Mouse (Mus musculus) megakaryocyte-erythroid progenitor cell, adult 5-6 weeks (primary cell): Measurements from ENCODE around the gene Pip4k2a. TPM values are rescaled to one million over a fixed set of nuclear protein-coding genes. Genes with fewer than 3 reads are reported as not detected.
"Not testable (repeated sequence)": the region's sequence is repeated elsewhere in the genome, so short reads cannot be mapped to it uniquely, and the experiment has no call there.

Experiments used
- ATAC-seq: replicated peaks from 2 replicates; pipeline ENCODE4 v1.8.0; 2016; ENCODE audit warnings: mild to moderate bottlenecking, inconsistent platforms; ENCODE audit not compliant: severe bottlenecking, poor library complexity, low FRiP score, low TSS enrichment
- total RNA-seq, 2 experiments: library from RNA; stranded (forward) in 1 of 2; stranded (reverse) in 1 of 2; fragments of 200-1000, 215-1000 nt in 1 of 2; fragments of >200 nt in 1 of 2; fragmentation: Nextera tagmentation in 1 of 2; gene quantifications; 2 replicates each; pipeline ENCODE4 v1.2.3; 2014 to 2017

The Pip4k2a gene
- total RNA-seq, 2 experiments from 2014 or later, result 28.7 to 56.7 TPM

DNA sequence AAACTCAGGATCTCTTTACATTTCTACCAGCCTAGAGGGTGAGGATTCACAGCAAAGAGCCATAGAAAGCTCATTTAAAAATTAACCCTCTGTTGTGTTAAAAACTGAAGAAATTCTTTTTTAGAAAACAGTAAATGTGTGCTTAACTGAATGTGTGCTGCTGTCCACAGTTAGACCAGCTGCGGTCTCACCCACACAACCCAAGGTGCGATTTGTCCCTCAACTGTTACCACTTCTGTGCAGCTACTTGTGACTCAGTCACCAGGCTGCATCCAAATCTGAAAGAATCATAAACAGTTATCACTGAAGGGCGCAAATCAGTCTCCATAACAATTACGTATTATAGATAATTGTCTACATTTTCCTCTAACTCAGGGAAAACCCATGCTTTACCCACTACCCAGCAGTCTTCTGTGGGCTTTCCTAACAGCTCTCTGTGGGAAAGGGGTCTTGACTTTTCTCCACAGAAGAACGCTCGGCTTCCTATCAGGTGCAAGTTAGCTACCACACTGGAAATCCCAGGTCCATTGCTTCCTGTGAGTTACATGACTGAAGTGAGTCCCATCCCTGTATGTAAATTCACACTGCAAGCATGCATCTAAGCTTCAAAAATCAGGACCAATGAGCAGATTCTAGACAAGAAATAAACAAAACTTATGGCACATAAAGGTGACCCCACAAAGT lies 86.5 kb downstream of the Pip4k2a start:
- ATAC-seq, result no peak

DNA sequence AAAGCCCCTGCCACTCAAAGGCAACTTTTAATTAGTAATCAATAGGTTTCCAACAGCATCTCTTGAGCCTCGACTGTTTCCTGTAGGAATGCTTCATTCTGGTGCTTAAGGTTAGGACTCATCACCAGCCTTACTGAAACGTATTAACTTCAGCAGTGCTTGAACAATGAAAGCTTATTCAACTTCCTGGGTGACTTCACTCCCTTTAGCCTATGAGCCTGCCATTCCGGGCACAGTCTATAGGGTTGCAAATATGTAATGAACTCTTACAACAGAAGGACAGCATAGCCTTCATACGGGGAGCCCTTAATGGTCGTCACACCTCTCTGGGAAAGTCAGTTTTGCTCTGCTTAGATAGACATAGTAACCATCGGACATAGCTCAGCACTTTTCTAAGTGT lies 87.7 kb downstream of the Pip4k2a start:
- ATAC-seq, result no peak

DNA sequence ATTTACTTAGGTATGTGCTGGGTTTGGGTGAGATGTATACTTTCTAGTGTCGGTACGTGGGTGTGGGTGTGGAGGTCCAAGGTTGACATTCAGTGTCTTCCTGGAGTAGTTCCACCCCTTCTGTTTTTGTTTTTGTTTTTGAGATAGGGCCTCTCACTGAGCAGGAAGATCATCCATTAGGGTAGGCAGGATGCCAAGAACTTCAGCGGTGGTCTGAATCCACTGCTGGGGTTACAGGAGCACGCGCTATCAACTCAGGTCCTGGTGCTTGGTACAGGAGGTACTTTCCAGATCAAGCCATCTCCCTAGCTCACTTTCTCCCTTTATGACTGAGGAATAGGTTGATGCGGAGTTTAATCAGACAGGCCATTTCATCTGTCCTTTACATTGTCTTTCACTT lies 88.2 kb downstream of the Pip4k2a start:
- peak; percentile 27; the same call in 1 of the 2 replicates for ATAC-seq

DNA sequence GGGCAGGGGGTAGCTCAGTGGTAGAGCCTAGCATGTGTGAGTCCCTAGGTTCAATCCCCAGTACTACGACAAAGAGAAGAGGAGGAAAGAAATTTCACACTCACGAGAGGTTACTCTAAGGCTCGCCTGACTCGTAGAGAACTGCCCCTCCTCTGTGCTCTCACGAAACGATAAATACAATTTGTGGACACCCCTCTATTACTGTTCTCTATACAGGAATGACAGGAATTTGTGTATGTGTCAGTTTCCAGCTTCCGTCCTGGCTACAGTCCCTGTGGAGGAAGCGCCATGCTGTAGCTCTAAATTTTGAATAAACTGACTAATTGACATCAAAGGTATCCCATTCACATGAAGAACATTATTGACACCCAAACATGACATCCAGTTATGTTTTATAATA lies 90.7 kb downstream of the Pip4k2a start:
- ATAC-seq, result no peak

DNA sequence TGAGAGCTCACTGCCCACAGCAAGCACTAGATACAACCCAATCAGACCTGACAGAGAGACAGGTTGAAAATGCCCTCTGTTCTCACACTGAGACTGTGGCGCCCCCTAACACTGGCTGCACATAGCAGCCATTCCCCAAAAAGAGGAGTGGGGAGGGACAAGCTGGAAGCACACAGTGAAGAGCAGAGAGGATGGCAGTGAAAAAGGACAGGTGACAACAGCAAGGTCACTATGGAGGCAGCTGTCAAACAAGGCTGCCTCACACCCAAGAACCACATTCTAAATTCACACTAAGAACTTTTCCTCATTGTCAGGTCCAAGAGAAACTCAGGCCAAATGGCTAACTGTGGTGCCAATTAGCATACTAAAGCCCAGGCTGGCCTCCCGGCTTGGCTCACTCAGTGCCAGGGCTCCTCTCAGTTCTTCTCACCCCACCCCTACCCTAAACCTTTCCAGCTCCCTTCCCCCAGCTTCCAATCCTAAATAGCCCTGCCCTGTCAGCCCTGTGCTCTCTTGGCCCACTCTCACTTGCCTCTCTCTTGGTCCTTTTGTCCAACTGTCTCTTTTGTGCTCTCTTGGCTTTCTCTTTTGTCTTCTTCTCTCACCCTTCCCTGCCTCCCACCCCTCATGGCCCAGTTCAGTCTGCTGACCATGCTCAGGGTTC lies 91.4 kb downstream of the Pip4k2a start:
- no peak for ATAC-seq

DNA sequence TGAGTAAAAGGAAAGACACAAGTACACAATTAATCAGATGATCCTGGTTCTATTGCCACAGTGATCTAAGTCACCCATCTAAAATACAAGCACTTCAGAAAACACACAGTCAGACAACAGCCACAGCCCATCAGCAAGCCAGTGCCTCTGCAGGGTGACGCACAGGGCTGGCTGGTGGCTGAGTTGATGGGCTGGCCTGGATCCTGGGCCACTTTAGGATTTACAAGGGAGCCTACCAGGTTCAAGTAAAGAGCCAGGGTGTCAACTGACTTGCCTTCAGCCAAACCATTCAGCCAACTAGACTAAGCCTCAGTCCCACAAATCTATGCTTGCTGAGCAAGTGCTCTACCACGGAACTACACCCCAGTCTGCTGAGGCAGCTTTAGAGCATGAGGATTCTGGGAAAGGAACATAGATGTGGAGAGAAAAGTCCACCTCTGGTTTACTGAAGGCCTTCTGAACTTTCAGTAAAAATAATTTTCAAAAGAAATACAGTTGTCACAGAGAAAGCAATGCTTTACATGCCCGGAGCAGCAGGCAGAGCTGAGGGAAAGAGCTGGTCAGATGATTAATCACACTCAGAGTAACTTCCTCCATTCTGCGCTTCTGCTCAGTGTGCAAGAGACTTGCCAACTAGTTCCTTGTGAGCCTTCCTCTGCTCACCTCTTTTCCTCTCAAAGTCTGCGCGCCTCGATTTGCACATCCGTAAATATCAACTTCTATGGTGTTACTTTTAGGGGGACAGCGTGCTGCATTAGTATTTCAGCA lies 94.4 kb downstream of the Pip4k2a start:
- ATAC-seq, result no peak

DNA sequence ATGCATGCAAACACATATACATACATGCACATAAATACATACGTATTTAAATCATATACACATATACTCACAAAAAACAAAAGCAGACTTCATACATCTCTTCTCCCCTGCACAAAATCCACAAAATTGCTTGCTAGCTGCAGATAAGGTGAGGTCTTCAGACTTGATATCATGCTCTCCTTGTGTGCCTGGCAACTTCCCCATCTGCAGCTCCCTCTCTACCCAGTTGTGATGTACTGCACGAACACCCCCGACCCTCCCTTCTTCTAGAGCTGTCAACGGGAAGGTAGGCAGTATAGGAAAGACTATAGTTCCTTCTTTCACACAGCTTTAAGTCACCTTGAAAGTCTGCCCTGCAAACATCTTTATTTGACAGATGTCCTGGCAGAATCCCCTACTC lies 96.8 kb downstream of the Pip4k2a start:
- ATAC-seq, result 0 out of 2 replicates have a peak, but pooled peaks have one; percentile 39

DNA sequence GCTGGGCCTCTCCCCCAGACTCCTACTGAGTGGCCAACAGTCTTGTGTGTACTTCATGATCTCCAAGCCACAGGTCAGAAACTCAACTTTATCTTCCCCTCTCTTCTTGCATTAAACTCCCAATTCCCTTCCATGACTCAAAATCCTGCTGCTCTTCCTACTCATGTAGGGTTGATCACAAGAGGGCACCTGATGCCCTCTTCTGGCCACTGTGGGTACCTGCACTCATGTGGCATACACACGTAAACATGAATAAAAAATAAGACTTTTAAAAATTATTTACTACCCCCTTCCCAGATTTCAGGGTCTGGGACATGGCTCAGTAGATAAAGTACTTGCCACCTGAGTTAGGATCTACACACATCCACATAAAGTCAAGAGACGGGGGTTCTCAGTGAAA lies 97.3 kb downstream of the Pip4k2a start:
- ATAC-seq, result no peak

DNA sequence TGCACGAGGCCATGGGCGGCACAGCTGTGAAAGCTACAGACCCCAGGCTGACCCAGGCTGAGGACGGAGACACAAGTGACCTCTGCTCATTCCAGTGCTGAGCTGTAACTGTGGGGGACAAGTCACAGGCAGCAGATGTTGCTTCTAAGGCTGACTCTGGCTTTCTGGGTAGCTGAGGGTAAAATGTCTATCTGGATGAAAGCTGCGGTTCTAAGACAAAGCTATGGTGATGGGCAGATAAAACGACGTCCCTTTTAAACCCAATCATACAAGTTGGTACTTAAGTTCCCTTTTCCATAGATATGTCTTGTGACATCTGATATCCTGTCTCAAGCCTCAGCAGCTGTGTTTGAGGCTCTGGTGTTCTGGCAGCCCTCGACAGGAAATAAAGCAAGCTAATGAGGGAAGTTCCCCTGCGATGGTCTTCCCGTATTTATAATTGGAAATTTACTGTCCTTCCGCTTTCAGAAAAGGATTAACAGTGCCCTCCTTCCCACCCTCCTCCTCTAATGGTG lies 100.1 kb downstream of the Pip4k2a start:
- peak; percentile 66 for ATAC-seq

DNA sequence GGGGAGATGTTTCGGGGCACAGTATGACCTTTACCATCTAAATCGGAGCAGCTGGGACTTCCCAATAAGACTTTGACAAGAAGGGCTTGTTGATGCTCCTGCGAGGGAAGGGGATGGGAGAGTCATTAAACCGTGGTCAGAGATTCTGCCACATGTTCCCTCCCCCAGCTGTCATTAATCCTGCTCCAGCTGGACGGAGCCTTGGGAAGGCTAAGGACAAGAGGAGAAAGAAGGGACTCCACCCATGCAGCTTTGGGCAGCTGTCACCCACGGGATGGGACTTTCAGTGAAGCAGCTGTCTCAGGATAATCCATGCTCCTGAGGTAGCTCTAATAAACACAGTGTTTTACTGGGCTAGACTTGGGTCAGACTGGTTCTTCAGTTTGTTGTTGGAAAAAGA lies 101.9 kb downstream of the Pip4k2a start:
- ATAC-seq, result no peak

DNA sequence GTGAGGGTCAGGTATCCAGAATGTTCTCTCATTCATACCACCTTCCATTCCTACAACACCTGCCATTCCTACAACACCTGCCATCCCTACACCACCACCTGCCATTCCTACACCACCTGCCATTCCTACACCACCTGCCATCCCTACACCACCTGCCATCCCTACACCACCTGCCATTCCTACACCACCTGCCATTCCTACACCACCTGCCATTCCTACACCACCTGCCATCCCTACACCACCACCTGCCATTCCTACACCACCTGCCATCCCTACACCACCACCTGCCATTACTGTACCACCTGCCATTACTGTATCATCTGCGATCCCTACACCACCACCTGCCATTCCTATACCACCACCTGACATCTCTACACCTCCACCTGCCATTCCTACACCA lies 104.6 kb downstream of the Pip4k2a start:
- not testable (repeated sequence) for ATAC-seq

DNA sequence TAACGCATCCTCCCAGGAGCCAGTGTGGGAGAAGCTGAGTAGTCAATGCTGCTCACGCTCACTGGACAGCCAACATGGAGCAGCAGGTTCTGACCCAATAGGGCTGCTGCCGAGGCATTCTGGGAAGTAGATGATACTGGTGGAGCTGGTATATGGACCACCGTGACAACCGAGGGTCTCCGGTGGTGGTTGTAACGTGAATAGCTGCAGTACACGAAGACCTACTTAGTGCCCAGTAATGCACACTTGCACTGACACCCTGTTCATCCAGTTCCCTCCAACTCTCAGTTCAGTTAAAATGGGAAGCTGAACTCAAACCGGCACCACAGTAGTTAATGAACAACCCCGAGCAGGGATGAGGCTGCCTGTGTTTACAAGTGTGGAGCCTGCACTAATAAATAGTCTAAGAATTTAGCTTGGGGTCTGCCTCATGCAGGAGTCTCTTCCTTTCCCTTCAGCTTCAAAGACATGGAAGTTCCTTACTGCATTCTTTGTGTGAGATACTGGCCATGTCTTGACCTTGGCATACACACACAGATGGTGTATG lies 105.9 kb downstream of the Pip4k2a start:
- ATAC-seq, result no peak

DNA sequence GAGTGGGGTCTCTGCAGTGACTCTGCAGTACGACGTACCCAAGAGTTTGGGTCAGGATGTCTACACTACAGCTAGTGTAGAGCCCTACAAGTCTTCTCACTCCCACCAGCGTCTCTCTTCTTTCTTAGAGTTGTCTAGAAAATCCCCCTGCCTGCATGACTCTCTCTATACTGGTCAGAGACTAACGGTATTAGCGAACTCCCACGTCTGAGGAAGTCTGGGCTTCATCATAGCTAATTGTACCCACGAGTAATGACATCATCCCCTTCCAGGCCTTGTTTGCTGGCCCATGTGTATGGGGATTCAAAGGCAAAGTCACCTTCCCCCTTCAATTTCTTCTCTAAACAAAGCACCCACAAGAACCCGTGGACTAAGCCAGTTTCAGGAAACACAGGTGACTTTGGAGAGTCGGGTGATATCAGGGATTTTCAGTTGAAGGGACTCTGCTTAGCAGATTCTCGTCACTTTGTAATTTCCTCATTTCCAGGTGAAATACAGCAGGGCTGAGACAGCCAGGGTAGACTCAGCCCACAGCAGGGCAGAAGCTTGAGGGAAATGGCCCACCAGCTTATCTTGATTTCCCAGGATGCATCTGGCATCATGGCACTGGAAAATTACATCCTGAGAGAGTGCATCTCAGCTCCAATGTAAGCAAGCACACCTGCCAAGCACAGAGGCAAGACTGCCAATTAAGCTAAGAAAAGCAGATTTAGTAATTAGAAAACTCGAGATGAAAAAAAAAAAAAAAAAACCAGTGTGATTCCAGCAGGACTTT lies 107.5 kb downstream of the Pip4k2a start:
- ATAC-seq, result no peak

DNA sequence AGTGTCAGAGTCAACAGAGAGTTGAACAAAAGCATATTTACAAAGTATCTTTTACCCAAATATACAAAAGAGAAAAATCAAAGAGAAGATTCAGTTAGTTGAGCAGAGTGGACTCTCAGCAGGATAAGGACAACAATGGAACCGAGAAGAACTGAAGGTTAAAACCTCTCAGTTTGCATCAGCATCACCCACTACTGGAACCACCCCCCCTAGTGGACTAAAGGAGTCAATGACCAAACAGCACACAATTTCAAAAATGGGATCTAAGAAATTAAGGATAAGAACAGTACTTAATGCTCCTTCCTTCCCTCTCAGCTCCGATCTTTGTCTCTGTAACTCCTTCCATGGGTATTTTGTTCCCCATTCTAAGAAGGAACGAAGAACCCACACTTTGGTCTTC lies 113.6 kb downstream of the Pip4k2a start:
- no peak for ATAC-seq

DNA sequence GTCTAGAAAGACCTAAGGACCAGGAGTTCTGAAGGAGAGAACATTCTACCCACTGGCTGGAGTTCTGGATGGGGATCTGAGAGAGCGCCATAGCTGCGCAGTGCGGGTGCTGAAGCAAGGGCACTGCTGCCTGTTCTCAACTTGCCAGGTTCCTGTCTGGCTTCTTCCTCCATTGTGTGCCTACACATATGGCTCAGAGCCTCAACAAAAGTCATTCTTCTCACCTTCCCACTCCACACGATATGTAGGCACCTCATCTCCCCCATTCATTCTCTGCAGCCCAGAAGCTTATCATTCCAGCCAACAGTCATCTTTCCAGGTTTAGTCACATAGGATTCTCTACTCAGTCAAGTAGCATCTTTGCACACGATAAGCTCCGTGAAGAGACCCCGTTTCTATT lies 123.3 kb downstream of the Pip4k2a start:
- ATAC-seq, result no peak

DNA sequence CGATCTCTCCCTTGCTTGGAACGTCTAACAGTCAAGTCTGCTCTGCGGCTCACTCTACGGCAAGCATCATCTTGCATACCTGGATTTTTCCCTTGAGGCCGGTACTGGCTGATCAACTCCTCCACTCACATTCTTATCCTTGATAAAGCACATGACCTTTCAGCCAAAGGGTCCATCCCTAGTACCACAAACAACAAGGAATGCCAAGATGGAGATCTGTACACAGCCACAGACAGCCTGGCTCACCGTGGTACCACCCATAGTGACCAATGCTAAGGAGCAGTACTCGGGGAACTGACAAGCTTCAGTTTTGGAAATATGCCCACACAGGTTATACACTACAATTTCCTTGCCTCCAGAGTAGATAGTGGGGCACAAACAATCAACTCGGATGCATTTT lies 123.9 kb downstream of the Pip4k2a start:
- no peak for ATAC-seq

DNA sequence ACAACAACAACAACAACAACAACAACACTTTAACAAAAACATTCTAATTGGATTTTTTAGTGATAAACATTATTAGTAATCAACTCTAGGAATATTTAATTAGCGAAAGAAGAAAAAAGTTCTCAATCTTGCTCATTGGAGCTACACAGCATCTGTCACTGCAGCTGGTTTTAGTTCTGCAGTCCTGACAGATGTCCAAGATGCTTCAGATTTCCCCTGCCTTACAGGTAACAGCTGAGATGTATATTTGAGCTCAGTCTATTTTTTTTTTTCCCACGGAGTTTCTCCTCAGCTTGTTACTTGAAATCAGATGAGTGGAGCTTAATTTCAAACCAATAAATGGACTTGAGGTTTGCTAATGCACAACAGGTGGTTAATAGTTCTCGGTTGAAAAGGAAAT lies 124.5 kb downstream of the Pip4k2a start:
- no peak for ATAC-seq

DNA sequence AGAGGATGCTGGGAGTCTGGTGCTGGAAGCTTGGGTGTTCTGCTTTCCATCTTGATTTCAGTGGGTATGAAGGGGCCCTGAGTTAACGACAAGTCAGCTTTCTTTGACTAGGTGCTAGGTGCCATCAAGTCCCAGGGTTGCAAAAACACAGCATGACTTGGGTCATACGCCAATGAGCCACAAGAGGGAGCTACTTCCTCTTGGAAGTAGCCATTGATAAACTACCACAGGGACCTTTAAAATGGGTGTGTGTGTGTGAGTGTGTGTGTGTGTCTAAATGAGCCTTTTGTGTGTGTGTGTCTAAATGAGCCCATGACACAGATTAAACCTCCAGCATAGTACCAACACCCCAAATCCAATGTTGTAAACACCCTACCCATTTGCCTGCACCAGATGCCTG lies 125.1 kb downstream of the Pip4k2a start:
- peak; percentile 71 for ATAC-seq

DNA sequence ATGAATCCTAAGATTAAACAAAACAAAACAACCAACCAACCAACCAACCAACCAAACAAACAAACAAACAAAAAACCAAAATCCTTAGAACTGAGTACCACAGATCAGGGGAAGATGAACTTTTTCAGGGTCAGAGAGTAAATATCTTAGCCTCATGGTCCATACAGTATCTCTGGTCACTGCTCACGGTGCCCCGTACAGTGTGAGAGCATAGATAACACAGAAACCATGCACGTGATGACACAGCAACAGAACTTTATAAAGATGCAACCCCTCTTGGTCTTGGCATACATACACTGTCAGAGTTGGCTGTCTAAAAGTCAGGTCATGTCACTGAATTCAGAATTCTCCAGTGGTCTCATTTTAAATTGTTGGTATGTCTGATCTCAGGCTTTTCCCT lies 126.8 kb downstream of the Pip4k2a start:
- ATAC-seq, result peak; percentile 75
